Mouse (Mus musculus) heart, embryonic 10.5 days (tissue): ENCODE measurements around the gene Gm17387. TPM values are rescaled to one million over a fixed set of nuclear protein-coding genes. Genes with fewer than 3 reads are reported as not detected.
"Not testable (repeated sequence)": the region's sequence is repeated elsewhere in the genome, so short reads cannot be mapped to it uniquely, and the experiment has no call there.

Source experiments
- DNase-seq: peaks from one replicate; pipeline ENCODE4 v3.0.0-alpha.2; 2017; ENCODE audit warnings: low spot score
- H3K27ac ChIP-seq: fragments of 300-500 bp; sonication (generic); 2 replicates; pipeline ENCODE4 v1.5.1; 2016; ENCODE audit warnings: mild to moderate bottlenecking
- H3K27me3 ChIP-seq: fragments of 300-500 bp; sonication (generic); 2 replicates; pipeline ENCODE4 v1.6.1; 2016; ENCODE audit warnings: mild to moderate bottlenecking; ENCODE audit not compliant: poor library complexity, insufficient read depth, severe bottlenecking
- H3K36me3 ChIP-seq: fragments of 300-500 bp; sonication (generic); 2 replicates; pipeline ENCODE4 v1.6.1; 2016; ENCODE audit warnings: mild to moderate bottlenecking, moderate library complexity
- H3K4me1 ChIP-seq: fragments of 300-500 bp; sonication (generic); 2 replicates; pipeline ENCODE4 v1.6.1; 2016; ENCODE audit warnings: mild to moderate bottlenecking
- H3K4me3 ChIP-seq: fragments of 300-500 bp; sonication (generic); 2 replicates; pipeline ENCODE4 v1.5.1; 2016; ENCODE audit warnings: mild to moderate bottlenecking, moderate library complexity
- H3K9me3 ChIP-seq: fragments of 300-500 bp; sonication (generic); 2 replicates; pipeline ENCODE4 v1.6.1; 2016; ENCODE audit warnings: mild to moderate bottlenecking, moderate library complexity
- WGBS: fragments of 180-500 bp; shearing (Covaris S2); methylation state at CpG from one replicate; pipeline ENCODE4 v1.1.7; 2016; 5-methylcytosine and 5-hydroxymethylcytosine counted together
- polyA plus RNA-seq: library from polyadenylated mRNA; unstranded; fragments of >200 nt; fragmentation: Nextera tagmentation; extraction: Ambion mirVana; gene quantifications from 2 replicates; pipeline ENCODE4 v1.2.1, GENCODE M21; 2016

Gm17387 gene
- polyA plus RNA-seq, 1 experiment from 2014 or later = not detected

GRCm38 (mm10) chr7:141021489-141022449 lies 7.2 kb upstream of the Gm17387 start:
- H3K9me3 ChIP-seq = no peaks in the 10 kb centered on the region
- H3K27me3 ChIP-seq = no peaks in the 10 kb centered on the region
- DNase-seq = no peak
- 76% methylated on average over 14 of the region's 14 CpGs for WGBS
- H3K4me1 ChIP-seq = no peaks in the 10 kb centered on the region
- no peak overlapping the region for H3K4me3 ChIP-seq
- H3K27ac ChIP-seq = no peak overlapping the region
- no peaks in the 10 kb centered on the region for H3K36me3 ChIP-seq

- Histone ChIP-seq H3K36me3 (no peaks in the 10 kb centered on the region), H3K27ac (peak overlapping the region; percentile 29; the same call in 1 of the 2 replicates), H3K9me3 (no peaks in the 10 kb centered on the region), H3K27me3 (no peaks in the 10 kb centered on the region), H3K4me1 (no peaks in the 10 kb centered on the region), H3K4me3 (no peak overlapping the region)
- DNase-seq = no peak
- 43% methylated on average over 6 of the region's 6 CpGs for WGBS
Observed at GRCm38 (mm10) chr7:141024865-141025838, 3.8 kb upstream of the Gm17387 start.

- Histone ChIP-seq H3K27me3 (no peaks in the 10 kb centered on the region), H3K36me3 (no peaks in the 10 kb centered on the region), H3K4me1 (no peaks in the 10 kb centered on the region), H3K9me3 (no peaks in the 10 kb centered on the region), H3K27ac (no peak overlapping the region), H3K4me3 (no peak overlapping the region)
- WGBS = 58% methylated on average over 6 of the region's 6 CpGs
- DNase-seq = no peak
Observed at GRCm38 (mm10) chr7:141026097-141026739, 2.7 kb upstream of the Gm17387 start.

GRCm38 (mm10) chr7:141026740-141027098 lies 2.2 kb upstream of the Gm17387 start:
- Histone ChIP-seq H3K4me3 (no peak overlapping the region), H3K9me3 (no peaks in the 10 kb centered on the region), H3K27me3 (no peaks in the 10 kb centered on the region), H3K4me1 (no peaks in the 10 kb centered on the region), H3K27ac (no peak overlapping the region), H3K36me3 (no peaks in the 10 kb centered on the region)
- 67% methylated on average over 5 of the region's 5 CpGs for WGBS
- DNase-seq = no peak

GRCm38 (mm10) chr7:141030390-141030789 lies 1.5 kb downstream of the Gm17387 start:
- Histone ChIP-seq H3K9me3 (no peaks in the 10 kb centered on the region), H3K36me3 (no peaks in the 10 kb centered on the region), H3K27ac (no peak overlapping the region), H3K27me3 (no peaks in the 10 kb centered on the region), H3K4me3 (no peak overlapping the region), H3K4me1 (no peaks in the 10 kb centered on the region)
- no peak for DNase-seq
- 47% methylated on average over 3 of the region's 3 CpGs for WGBS

GRCm38 (mm10) chr7:141032458-141033167 lies 3.7 kb downstream of the Gm17387 start:
- no peaks in the 10 kb centered on the region for H3K4me1 ChIP-seq
- 63% methylated on average over 9 of the region's 9 CpGs for WGBS
- H3K36me3 ChIP-seq = no peaks in the 10 kb centered on the region
- no peaks in the 10 kb centered on the region for H3K9me3 ChIP-seq
- H3K4me3 ChIP-seq = no peak overlapping the region
- no peaks in the 10 kb centered on the region for H3K27me3 ChIP-seq
- DNase-seq = no peak
- H3K27ac ChIP-seq = no peak overlapping the region

GRCm38 (mm10) chr7:141036624-141037023 lies 7.7 kb downstream of the Gm17387 start:
- not testable (repeated sequence) for H3K27ac ChIP-seq, DNase-seq, H3K27me3 ChIP-seq, H3K9me3 ChIP-seq, H3K36me3 ChIP-seq, H3K4me1 ChIP-seq, H3K4me3 ChIP-seq
- WGBS = 83% methylated on average over 1 of the region's 2 CpGs

- WGBS = 67% methylated on average over 20 of the region's 21 CpGs
- no peaks in the 10 kb centered on the region for H3K9me3 ChIP-seq
- 0 out of 2 replicates have a peak, but pooled peaks cover 4% of the 10 kb centered on the region for H3K4me1 ChIP-seq
- no peak overlapping the region for H3K4me3 ChIP-seq
- H3K27me3 ChIP-seq = 0 out of 2 replicates have a peak, but pooled peaks cover 4% of the 10 kb centered on the region
- no peaks in the 10 kb centered on the region for H3K36me3 ChIP-seq
- H3K27ac ChIP-seq = no peak overlapping the region
- no peak for DNase-seq
Observed at GRCm38 (mm10) chr7:141038090-141039032, 9.4 kb downstream of the Gm17387 start.

GRCm38 (mm10) chr7:141039386-141040107 lies 10.6 kb downstream of the Gm17387 start:
- no peak overlapping the region for H3K27ac ChIP-seq
- H3K36me3 ChIP-seq = no peaks in the 10 kb centered on the region
- DNase-seq = no peak
- 0 out of 2 replicates have a peak, but pooled peaks cover 6% of the 10 kb centered on the region for H3K27me3 ChIP-seq
- no peak overlapping the region for H3K4me3 ChIP-seq
- WGBS = 90% methylated on average over 4 of the region's 4 CpGs
- no peaks in the 10 kb centered on the region for H3K9me3 ChIP-seq
- 0 out of 2 replicates have a peak, but pooled peaks cover 4% of the 10 kb centered on the region for H3K4me1 ChIP-seq

GRCm38 (mm10) chr7:141040867-141041606 lies 12.1 kb downstream of the Gm17387 start:
- Histone ChIP-seq H3K4me3 (peak overlapping the region; percentile 8; the same call in 1 of the 2 replicates), H3K27me3 (0 out of 2 replicates have a peak, but pooled peaks cover 6% of the 10 kb centered on the region), H3K36me3 (no peaks in the 10 kb centered on the region), H3K27ac (peak overlapping the region; percentile 12; the same call in 1 of the 2 replicates), H3K4me1 (0 out of 2 replicates have a peak, but pooled peaks cover 4% of the 10 kb centered on the region), H3K9me3 (no peaks in the 10 kb centered on the region)
- no peak for DNase-seq
- 43% methylated on average over 6 of the region's 9 CpGs for WGBS
